Mouse (Mus musculus): Measurements from ENCODE around the gene Gtdc1. TPM values are rescaled to one million over a fixed set of nuclear protein-coding genes. Genes with fewer than 3 reads are reported as not detected.

The Gtdc1 gene
- total RNA-seq (2023): 34.4 and 48.0 TPM in 2 replicates

DNA sequence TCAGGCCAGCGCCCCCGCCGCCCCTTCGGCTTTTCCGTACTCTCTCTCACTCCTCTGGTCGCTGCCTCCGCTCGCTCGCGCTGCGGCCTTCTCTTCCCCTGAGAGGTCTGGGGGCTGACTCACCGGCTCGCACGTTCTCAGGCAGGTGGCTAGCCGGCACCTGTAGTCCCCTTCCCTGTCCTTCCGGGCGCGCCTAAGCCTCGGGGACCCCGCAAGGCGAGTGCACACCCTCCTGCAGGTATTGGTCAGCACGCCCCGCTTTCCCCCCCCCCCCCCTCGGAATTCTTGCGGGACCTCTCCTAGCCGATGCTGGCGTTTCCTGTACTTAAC lies at the start of gene Gtdc1:
Gtdc1 (minus strand) TSS at position 176 of the 330 bp plus-strand sequence.

Other genes with a start within 250 kb of the Gtdc1 start
- 300 and 414 TPM in 2 replicates for gene Zeb2, start 189.7 kb upstream of the Gtdc1 start, total RNA-seq (2023)

Measured in neutrophil, adult 65 days (primary cell).